Mouse (Mus musculus): ENCODE data around the gene Rbp3.

Rbp3 gene

DNA sequence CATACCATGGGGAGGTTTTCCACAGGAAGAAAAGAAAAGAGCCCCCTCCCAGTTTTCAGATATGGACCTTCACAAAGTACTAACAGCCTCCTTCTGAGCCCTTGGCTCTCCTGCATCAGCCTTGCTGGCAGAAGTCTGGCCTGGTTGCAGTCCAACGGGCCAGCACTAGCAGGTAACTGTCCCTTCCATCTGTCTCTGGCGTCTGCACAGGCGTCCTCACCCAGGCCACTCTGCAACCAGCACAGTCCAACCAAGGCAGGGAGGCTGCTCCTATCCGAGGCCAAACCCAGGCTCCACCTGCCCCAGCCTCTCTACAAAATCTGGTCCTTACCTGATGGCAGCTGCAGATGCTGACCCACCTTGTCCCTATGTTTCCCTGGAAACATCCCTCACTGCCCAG lies 38.2 kb downstream of the Rbp3 start:
- peaks cover 13% of the 10 kb centered on the region for H3K4me1 ChIP-seq (replicated peaks; ENCODE audit: low read depth, low read length)
- no peaks in the 10 kb centered on the region for H3K36me3 ChIP-seq (ENCODE audit: insufficient read depth, low read length)
- no peak overlapping the region for H3K4me3 ChIP-seq (replicated peaks; ENCODE audit: low read length)
- H3K9me3 ChIP-seq (ENCODE audit: low read length): no peaks in the 10 kb centered on the region
- no peak for TF ChIP-seq POU5F1 (IDR thresholded peaks at IDR 0.05; ENCODE audit: borderline replicate concordance, low read length)
- TF ChIP-seq NANOG (IDR thresholded peaks at IDR 0.05; ENCODE audit: borderline replicate concordance, low read length): no peak
- TF ChIP-seq CTCF (conservative IDR thresholded peaks at IDR 0.05; ENCODE audit: low read length): no peak
- peaks cover 37% of the 10 kb centered on the region for H3K27me3 ChIP-seq (ENCODE audit: insufficient read depth, low read length)

DNA sequence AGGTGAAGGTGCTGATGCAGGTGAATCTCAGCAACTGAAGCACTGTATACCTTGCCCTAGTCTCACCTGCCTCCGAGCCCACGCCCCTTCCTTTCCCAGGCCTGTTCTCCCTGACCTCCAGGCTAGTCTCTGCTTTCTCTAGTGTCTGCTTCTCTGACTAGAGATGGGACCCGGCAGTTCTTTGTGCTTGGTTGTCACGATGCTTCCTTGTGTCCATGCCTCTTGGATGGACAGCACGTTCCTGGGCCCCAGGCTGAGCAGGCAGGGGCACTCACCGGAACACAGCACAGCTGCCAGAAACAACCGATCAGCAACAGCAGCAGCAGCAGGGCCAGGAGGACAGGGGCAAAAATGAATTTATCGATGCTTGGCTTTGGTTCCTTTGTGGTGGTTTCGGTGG lies 39.2 kb downstream of the Rbp3 start:
- TF ChIP-seq CTCF (conservative IDR thresholded peaks at IDR 0.05; ENCODE audit: low read length) (no peak), NANOG (IDR thresholded peaks at IDR 0.05; ENCODE audit: borderline replicate concordance, low read length) (no peak), POU5F1 (IDR thresholded peaks at IDR 0.05; ENCODE audit: borderline replicate concordance, low read length) (no peak)

DNA sequence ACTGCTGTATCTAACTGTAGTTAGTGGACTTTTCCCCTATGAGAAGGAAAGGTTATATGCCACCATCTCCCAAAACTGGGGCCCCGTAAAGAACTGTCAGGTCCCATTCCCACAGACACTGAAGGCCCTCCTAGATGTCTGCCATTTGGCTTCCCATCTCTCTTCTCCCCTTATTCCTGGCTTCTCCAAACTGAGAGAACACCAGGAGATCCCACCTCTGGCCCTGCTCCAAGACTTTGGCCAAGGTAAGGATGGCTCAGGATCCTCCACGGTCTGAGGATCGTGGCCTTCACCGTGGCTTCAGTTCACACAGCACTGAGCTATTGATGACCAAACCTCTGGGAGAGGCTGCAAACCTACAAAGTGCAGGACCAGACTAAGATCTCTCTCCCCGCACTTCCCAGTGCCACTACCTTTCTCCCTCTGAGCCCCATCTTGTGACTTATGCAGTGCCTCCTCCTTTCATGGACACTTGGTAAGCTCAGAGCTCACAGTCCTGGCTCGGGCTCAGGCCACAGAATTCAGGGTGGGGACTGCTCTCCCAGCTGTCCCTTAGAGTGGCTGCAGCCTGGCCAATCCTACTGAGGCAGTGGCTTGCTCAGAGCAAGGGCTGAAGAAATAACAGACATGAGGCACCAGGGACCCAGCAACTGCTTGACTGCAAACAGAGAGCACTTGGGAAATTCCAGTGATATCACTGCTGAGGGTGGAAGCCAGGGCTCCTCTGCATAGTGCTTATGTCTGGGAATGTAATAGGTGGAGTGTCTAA lies 39.9 kb downstream of the Rbp3 start:
- TF ChIP-seq POU5F1 (IDR thresholded peaks at IDR 0.05; ENCODE audit: borderline replicate concordance, low read length) (no peak), NANOG (IDR thresholded peaks at IDR 0.05; ENCODE audit: borderline replicate concordance, low read length) (no peak), CTCF (conservative IDR thresholded peaks at IDR 0.05; ENCODE audit: low read length) (no peak)
- H3K4me1 ChIP-seq (replicated peaks; ENCODE audit: low read depth, low read length): peaks cover 10% of the 10 kb centered on the region
- H3K27me3 ChIP-seq (ENCODE audit: insufficient read depth, low read length): peaks cover 30% of the 10 kb centered on the region
- H3K9me3 ChIP-seq (ENCODE audit: low read length): no peaks in the 10 kb centered on the region
- H3K4me3 ChIP-seq (replicated peaks; ENCODE audit: low read length): no peak overlapping the region
- no peaks in the 10 kb centered on the region for H3K36me3 ChIP-seq (ENCODE audit: insufficient read depth, low read length)

More for the DNA sequence above, 39.2 kb downstream of the Rbp3 start:
- H3K4me1 ChIP-seq (replicated peaks; ENCODE audit: low read depth, low read length): peaks cover 13% of the 10 kb centered on the region
- no peak overlapping the region for H3K4me3 ChIP-seq (replicated peaks; ENCODE audit: low read length)
- peaks cover 34% of the 10 kb centered on the region for H3K27me3 ChIP-seq (ENCODE audit: insufficient read depth, low read length)
- H3K9me3 ChIP-seq (ENCODE audit: low read length): no peaks in the 10 kb centered on the region
- no peaks in the 10 kb centered on the region for H3K36me3 ChIP-seq (ENCODE audit: insufficient read depth, low read length)

DNA sequence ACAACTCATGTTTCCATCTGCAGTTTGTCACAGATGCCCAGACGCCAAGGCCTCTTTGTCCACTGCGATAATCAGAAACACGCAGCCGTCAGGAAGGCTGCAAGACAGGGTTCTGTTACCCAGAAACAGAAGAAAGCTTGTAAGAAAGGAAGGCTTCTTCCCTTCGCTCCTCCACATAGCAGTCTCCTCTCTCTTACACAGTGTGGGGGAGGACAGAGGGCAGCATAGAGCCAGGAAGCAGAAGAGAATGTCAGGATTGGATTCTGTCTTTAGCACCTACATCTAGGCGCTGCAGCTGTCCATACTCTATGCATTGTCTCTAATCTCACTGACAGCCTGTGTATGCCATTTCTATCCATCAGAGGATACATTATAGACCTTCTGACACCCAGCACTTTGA lies 43.6 kb downstream of the Rbp3 start:
- Histone ChIP-seq H3K36me3 (ENCODE audit: insufficient read depth, low read length) (no peaks in the 10 kb centered on the region), H3K27me3 (ENCODE audit: insufficient read depth, low read length) (peaks cover 14% of the 10 kb centered on the region), H3K9me3 (ENCODE audit: low read length) (no peaks in the 10 kb centered on the region), H3K4me3 (replicated peaks; ENCODE audit: low read length) (no peak overlapping the region), H3K4me1 (replicated peaks; ENCODE audit: low read depth, low read length) (no peaks in the 10 kb centered on the region)
- TF ChIP-seq POU5F1 (IDR thresholded peaks at IDR 0.05; ENCODE audit: borderline replicate concordance, low read length) (no peak), CTCF (conservative IDR thresholded peaks at IDR 0.05; ENCODE audit: low read length) (no peak), NANOG (IDR thresholded peaks at IDR 0.05; ENCODE audit: borderline replicate concordance, low read length) (no peak)

DNA sequence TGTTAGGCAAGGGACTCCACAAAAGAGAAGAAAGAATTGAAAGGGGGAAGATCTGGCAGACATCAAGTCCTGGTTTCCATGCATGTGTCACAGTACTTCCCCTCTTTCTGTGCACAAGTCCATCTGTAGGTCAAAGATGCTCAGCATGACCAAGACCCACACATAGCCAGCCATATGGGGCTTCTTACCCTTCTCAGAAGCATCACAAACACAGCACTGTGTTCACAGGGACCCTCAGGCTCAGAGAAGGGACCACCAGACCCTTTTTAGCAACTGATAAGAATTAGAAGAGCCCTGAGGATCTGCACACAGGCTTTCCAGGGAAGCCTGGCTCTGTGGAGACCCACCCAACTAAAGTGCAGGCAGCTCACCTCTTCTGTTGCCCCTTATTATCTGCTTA lies 46.3 kb downstream of the Rbp3 start:
- no peaks in the 10 kb centered on the region for H3K4me1 ChIP-seq (replicated peaks; ENCODE audit: low read depth, low read length)
- TF ChIP-seq CTCF (conservative IDR thresholded peaks at IDR 0.05; ENCODE audit: low read length): no peak
- TF ChIP-seq NANOG (IDR thresholded peaks at IDR 0.05; ENCODE audit: borderline replicate concordance, low read length): no peak
- TF ChIP-seq POU5F1 (IDR thresholded peaks at IDR 0.05; ENCODE audit: borderline replicate concordance, low read length): no peak
- no peaks in the 10 kb centered on the region; the same call in 1 of the 2 replicates for H3K27me3 ChIP-seq (ENCODE audit: insufficient read depth, low read length)
- H3K36me3 ChIP-seq (ENCODE audit: insufficient read depth, low read length): no peaks in the 10 kb centered on the region
- H3K4me3 ChIP-seq (replicated peaks; ENCODE audit: low read length): no peak overlapping the region
- H3K9me3 ChIP-seq (ENCODE audit: low read length): no peaks in the 10 kb centered on the region

DNA sequence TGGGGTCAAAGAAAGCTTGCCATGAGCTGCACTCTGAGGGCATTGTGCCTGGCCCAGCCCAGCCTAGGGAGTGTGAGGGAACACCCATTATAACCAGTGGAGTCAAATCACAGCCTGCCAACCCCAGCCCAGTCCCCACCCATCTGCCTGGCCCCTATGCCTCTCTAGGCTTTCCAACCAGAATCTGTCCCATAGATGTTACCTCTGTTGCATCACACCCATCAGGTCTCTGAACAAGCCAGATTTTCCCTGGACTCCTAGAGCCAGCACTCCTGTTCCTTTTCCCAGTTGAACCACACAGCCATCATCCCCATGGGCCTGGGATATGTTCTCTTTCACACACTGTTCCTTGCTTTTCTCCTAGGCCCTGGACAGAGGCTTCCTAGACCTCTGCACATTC lies 47.6 kb downstream of the Rbp3 start:
- Histone ChIP-seq H3K4me1 (replicated peaks; ENCODE audit: low read depth, low read length) (no peaks in the 10 kb centered on the region), H3K27me3 (ENCODE audit: insufficient read depth, low read length) (no peaks in the 10 kb centered on the region), H3K9me3 (ENCODE audit: low read length) (no peaks in the 10 kb centered on the region), H3K4me3 (replicated peaks; ENCODE audit: low read length) (no peak overlapping the region), H3K36me3 (ENCODE audit: insufficient read depth, low read length) (no peaks in the 10 kb centered on the region)
- no peak for TF ChIP-seq NANOG (IDR thresholded peaks at IDR 0.05; ENCODE audit: borderline replicate concordance, low read length)
- TF ChIP-seq POU5F1 (IDR thresholded peaks at IDR 0.05; ENCODE audit: borderline replicate concordance, low read length): no peak
- no peak for TF ChIP-seq CTCF (conservative IDR thresholded peaks at IDR 0.05; ENCODE audit: low read length)

DNA sequence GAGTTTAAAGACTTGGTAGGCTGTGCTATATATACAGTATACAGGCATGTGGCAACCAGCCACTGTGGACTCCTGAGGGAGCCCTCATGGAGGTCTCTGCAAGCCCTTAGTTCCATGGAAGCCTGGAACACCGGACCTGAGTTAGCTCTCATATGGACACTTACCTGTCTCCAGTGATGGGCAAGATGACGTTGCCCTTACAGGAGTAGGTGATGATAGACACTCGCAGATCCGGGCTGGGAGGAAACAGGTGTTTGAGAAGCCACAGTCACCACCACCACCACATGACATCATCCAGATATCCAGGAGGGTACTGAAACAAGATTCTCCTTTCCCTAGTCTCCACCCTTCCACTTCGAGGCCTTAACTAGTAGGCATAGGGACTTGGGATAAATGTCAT lies 48.6 kb downstream of the Rbp3 start:
- Histone ChIP-seq H3K36me3 (ENCODE audit: insufficient read depth, low read length) (no peaks in the 10 kb centered on the region), H3K27me3 (ENCODE audit: insufficient read depth, low read length) (no peaks in the 10 kb centered on the region), H3K4me3 (replicated peaks; ENCODE audit: low read length) (no peak overlapping the region), H3K9me3 (ENCODE audit: low read length) (no peaks in the 10 kb centered on the region), H3K4me1 (replicated peaks; ENCODE audit: low read depth, low read length) (no peaks in the 10 kb centered on the region)
- no peak for TF ChIP-seq POU5F1 (IDR thresholded peaks at IDR 0.05; ENCODE audit: borderline replicate concordance, low read length)
- TF ChIP-seq NANOG (IDR thresholded peaks at IDR 0.05; ENCODE audit: borderline replicate concordance, low read length): no peak
- no peak for TF ChIP-seq CTCF (conservative IDR thresholded peaks at IDR 0.05; ENCODE audit: low read length)
